Mouse (Mus musculus): ENCODE measurements around the gene Gm47995.
"Not testable (repeated sequence)": the region's sequence is repeated elsewhere in the genome, so short reads cannot be mapped to it uniquely, and the experiment has no call there.

Gene Gm47995

GRCm38 (mm10) chr1:151177030-151177936 is 21.0 kb upstream of the Gm47995 start:
- peak; percentile 59 for DNase-seq (ENCODE audit: low read depth, low spot score)
- Histone ChIP-seq H3K36me3 (ENCODE audit: control insufficient read depth, insufficient read depth, low read length, poor library complexity, severe bottlenecking) (no peaks in the 10 kb centered on the region), H3K27me3 (ENCODE audit: control insufficient read depth, insufficient read depth, low read length, poor library complexity, severe bottlenecking) (no peaks in the 10 kb centered on the region)

GRCm38 (mm10) chr1:151177937-151178271 is 20.3 kb upstream of the Gm47995 start:
- H3K27me3 ChIP-seq (ENCODE audit: control insufficient read depth, insufficient read depth, low read length, poor library complexity, severe bottlenecking) = no peaks in the 10 kb centered on the region
- H3K36me3 ChIP-seq (ENCODE audit: control insufficient read depth, insufficient read depth, low read length, poor library complexity, severe bottlenecking) = no peaks in the 10 kb centered on the region
- DNase-seq (ENCODE audit: low read depth, low spot score) = no peak

DNA sequence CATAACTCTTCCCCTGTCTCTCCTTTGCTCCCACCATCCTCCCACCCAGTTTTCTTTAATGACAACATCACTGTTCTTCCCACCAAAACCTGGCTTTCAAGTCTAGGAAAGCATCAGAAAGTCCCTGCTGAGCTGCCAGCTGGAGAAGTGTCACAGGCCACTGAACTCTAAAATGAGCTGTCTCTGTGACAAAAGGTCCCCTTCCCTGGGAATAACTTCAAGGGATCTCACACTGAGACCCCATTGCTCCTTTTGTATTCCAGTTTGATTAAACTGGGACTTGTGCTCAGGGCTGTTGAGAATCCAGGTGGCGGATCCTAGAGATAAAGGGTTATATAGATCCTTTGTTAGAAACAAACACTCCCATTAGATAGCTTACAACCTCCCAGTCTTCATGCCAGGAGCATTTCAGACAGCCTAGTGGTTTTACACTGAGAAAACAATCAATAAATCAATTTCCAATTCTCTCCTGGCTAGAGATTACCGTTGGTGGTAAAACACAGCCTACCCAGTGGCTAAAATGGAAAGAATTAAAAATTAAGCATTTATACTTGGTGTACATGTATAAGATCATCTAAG is 19.7 kb upstream of the Gm47995 start:
- Histone ChIP-seq H3K27me3 (ENCODE audit: control insufficient read depth, insufficient read depth, low read length, poor library complexity, severe bottlenecking) (no peaks in the 10 kb centered on the region), H3K36me3 (ENCODE audit: control insufficient read depth, insufficient read depth, low read length, poor library complexity, severe bottlenecking) (no peaks in the 10 kb centered on the region)
- no peak for DNase-seq (ENCODE audit: low read depth, low spot score)

GRCm38 (mm10) chr1:151180167-151180566 is 18.1 kb upstream of the Gm47995 start:
- Histone ChIP-seq H3K27me3 (ENCODE audit: control insufficient read depth, insufficient read depth, low read length, poor library complexity, severe bottlenecking) (no peaks in the 10 kb centered on the region), H3K36me3 (ENCODE audit: control insufficient read depth, insufficient read depth, low read length, poor library complexity, severe bottlenecking) (no peaks in the 10 kb centered on the region)
- no peak for DNase-seq (ENCODE audit: low read depth, low spot score)

GRCm38 (mm10) chr1:151182266-151182665 is 16.0 kb upstream of the Gm47995 start, which contains the start of gene Gm47985:
Gene Gm47985, plus strand, starts transcription at chr1:151182537.
- not testable (repeated sequence) for H3K27me3 ChIP-seq (ENCODE audit: control insufficient read depth, insufficient read depth, low read length, poor library complexity, severe bottlenecking); H3K36me3 ChIP-seq (ENCODE audit: control insufficient read depth, insufficient read depth, low read length, poor library complexity, severe bottlenecking); DNase-seq (ENCODE audit: low read depth, low spot score)

DNA sequence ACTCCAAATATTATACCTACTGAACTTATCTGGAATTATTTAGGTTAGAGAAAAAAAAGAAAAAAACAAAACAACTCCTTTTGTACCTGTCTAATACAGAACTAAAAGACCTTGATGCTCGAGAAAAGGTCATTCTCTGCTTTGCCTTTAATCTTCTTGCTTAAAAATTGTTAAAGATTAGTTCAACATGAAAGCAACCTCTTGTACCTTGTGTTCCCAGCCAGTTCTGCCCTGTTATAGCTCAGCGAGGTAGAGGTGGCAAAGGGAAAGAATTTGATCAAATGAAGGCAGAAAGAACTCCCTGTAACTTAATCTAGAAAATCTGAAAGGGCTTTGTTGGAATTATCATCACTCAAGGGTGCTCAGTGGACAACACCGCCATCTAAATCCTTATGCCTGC is 12.1 kb upstream of the Gm47995 start:
- not testable (repeated sequence) for DNase-seq (ENCODE audit: low read depth, low spot score); H3K36me3 ChIP-seq (ENCODE audit: control insufficient read depth, insufficient read depth, low read length, poor library complexity, severe bottlenecking); H3K27me3 ChIP-seq (ENCODE audit: control insufficient read depth, insufficient read depth, low read length, poor library complexity, severe bottlenecking)

DNA sequence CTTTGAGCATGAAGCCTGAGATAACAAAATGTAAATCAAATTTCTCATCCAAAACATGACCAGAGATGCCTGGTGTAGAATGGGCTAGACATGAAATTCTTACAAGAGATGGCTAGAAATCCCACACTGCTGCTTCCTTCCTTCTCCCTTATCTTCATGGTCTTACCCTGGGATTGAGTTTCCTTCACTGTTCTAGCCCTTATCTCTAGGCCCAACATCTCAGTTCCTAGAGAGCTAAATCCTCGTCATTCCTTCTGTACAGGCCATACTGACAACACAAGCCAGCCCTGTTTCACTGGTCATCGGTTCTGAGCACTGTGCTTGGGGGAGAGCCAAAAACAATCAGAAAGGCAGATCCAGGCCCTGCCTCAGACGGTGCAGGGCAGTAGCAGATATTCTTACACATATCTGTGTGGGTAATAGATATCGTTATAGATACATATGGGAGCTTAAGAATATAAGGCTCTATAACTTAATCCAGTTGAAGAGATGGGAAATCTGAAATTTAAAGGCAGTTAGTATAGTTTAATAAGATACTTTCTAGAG is 11.3 kb upstream of the Gm47995 start:
- H3K27me3 ChIP-seq (ENCODE audit: control insufficient read depth, insufficient read depth, low read length, poor library complexity, severe bottlenecking); H3K36me3 ChIP-seq (ENCODE audit: control insufficient read depth, insufficient read depth, low read length, poor library complexity, severe bottlenecking); DNase-seq (ENCODE audit: low read depth, low spot score): not testable (repeated sequence)

DNA sequence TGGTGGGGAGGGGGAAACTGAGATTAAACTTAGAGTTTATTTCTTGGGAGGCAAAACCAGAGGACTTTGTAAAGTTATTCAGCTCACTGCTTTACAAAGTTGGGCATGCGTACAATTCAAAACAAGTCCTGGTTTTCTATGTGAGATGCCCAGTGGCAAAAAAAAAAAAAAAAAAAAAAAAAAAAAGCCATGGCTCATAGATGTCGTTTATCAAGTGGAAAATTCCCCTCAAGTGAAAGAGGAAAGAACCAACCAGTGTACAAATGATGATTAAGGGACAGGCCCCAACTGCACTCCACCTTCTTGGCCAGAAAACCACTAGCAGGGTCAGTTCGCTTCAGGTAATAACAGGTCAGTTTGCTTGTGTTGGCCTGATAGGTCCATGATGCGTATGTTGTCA is 9.8 kb upstream of the Gm47995 start:
- Histone ChIP-seq H3K27me3 (ENCODE audit: control insufficient read depth, insufficient read depth, low read length, poor library complexity, severe bottlenecking) (no peaks in the 10 kb centered on the region), H3K36me3 (ENCODE audit: control insufficient read depth, insufficient read depth, low read length, poor library complexity, severe bottlenecking) (no peaks in the 10 kb centered on the region)
- DNase-seq (ENCODE audit: low read depth, low spot score) = peak; percentile 10

GRCm38 (mm10) chr1:151192075-151192474 is 6.2 kb upstream of the Gm47995 start, which contains the start of gene Gm8947:
Gene Gm8947, plus strand, starts transcription at chr1:151192376.
- DNase-seq (ENCODE audit: low read depth, low spot score); H3K27me3 ChIP-seq (ENCODE audit: control insufficient read depth, insufficient read depth, low read length, poor library complexity, severe bottlenecking); H3K36me3 ChIP-seq (ENCODE audit: control insufficient read depth, insufficient read depth, low read length, poor library complexity, severe bottlenecking): not testable (repeated sequence)

GRCm38 (mm10) chr1:151192739-151193138 is 5.5 kb upstream of the Gm47995 start:
- not testable (repeated sequence) for DNase-seq (ENCODE audit: low read depth, low spot score); H3K27me3 ChIP-seq (ENCODE audit: control insufficient read depth, insufficient read depth, low read length, poor library complexity, severe bottlenecking); H3K36me3 ChIP-seq (ENCODE audit: control insufficient read depth, insufficient read depth, low read length, poor library complexity, severe bottlenecking)

- H3K27me3 ChIP-seq (ENCODE audit: control insufficient read depth, insufficient read depth, low read length, poor library complexity, severe bottlenecking); DNase-seq (ENCODE audit: low read depth, low spot score); H3K36me3 ChIP-seq (ENCODE audit: control insufficient read depth, insufficient read depth, low read length, poor library complexity, severe bottlenecking): not testable (repeated sequence)
Measured at GRCm38 (mm10) chr1:151195986-151196385, 2.3 kb upstream of the Gm47995 start.

GRCm38 (mm10) chr1:151196690-151197089 is 1.6 kb upstream of the Gm47995 start:
- H3K36me3 ChIP-seq (ENCODE audit: control insufficient read depth, insufficient read depth, low read length, poor library complexity, severe bottlenecking); DNase-seq (ENCODE audit: low read depth, low spot score); H3K27me3 ChIP-seq (ENCODE audit: control insufficient read depth, insufficient read depth, low read length, poor library complexity, severe bottlenecking): not testable (repeated sequence)

DNA sequence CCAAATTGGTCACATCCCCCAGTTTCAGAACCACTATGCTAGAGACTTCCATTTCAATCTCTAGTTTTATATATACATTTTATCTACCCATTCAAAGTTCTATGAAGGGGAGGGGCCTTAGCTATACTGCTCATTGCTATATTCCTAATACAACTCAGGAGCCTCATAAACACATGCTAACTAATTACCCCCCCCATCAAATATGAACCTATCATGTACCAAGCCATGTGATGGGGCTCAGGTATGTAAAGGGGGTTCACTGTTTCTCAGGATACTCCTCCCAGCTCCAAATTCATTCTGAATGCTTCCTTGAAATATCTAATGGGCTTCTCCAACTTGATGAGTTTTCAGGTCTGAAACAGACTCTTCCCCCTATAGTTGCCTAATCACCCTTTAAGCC is 2.4 kb downstream of the Gm47995 start:
- H3K27me3 ChIP-seq (ENCODE audit: control insufficient read depth, insufficient read depth, low read length, poor library complexity, severe bottlenecking); DNase-seq (ENCODE audit: low read depth, low spot score); H3K36me3 ChIP-seq (ENCODE audit: control insufficient read depth, insufficient read depth, low read length, poor library complexity, severe bottlenecking): not testable (repeated sequence)

GRCm38 (mm10) chr1:151202771-151203170 is 4.5 kb downstream of the Gm47995 start:
- not testable (repeated sequence) for H3K36me3 ChIP-seq (ENCODE audit: control insufficient read depth, insufficient read depth, low read length, poor library complexity, severe bottlenecking); DNase-seq (ENCODE audit: low read depth, low spot score); H3K27me3 ChIP-seq (ENCODE audit: control insufficient read depth, insufficient read depth, low read length, poor library complexity, severe bottlenecking)

DNA sequence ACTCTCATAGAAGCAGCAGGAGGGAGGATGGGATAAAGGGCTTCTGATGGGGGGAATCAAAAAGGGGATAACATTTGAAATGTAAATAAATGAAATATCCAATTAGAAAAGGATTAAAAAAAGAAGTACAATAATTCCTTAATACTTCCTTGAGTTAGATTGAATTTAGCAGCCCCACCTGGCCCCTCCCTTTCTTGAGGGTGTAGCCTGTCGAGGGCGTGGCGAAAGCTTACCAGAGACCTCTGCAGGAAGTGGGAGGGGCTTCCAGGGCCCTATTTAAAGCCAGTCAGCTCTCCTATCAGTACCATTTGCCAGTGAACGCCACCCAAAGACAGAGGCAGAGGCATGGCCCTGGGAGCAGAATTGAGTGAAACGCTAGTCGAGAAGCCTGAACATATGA is 5.6 kb downstream of the Gm47995 start, which contains the start of gene 3110040M04Rik:
Gene 3110040M04Rik (plus strand): TSS at position 304 of the 400 bp plus-strand sequence.
- H3K36me3 ChIP-seq (ENCODE audit: control insufficient read depth, insufficient read depth, low read length, poor library complexity, severe bottlenecking); H3K27me3 ChIP-seq (ENCODE audit: control insufficient read depth, insufficient read depth, low read length, poor library complexity, severe bottlenecking); DNase-seq (ENCODE audit: low read depth, low spot score): not testable (repeated sequence)
